Comparison of ENCODE assay signal across 16 mouse cellular contexts in genomic region chr4:32674025-32674424, GRCm38 (mm10).
"Had no signal": no experiment of that assay in that cellular context is flagged by ENCODE, and none has a peak within 500 bp of the region (broad histone marks: within the 10 kb centered on the region; RNA-seq: fewer than 3 reads in every experiment).

No protein-coding gene starts in this region.

- H3K4me3 ChIP-seq: neural tube, embryonic 13.5 days; neural tube, embryonic 15.5 days; stomach, embryonic 15.5 days had no signal

- DNase-seq: retina, postnatal 1 day; right cerebral cortex, adult 18-20 months; right cerebral cortex, postnatal 14 days; right cerebral cortex, postnatal 25 days; right cerebral cortex, postnatal 4 days; spleen, adult 18-20 months; thymus, adult 18-20 months; thymus, adult 2 months; thymus, postnatal 14 days; thymus, postnatal 25 days; thymus, postnatal 36 days; thymus, postnatal 4 days had no signal

- H3K9me3 ChIP-seq: neural tube, embryonic 13.5 days; neural tube, embryonic 15.5 days; stomach, embryonic 15.5 days had no signal

- H3K9ac ChIP-seq: neural tube, embryonic 13.5 days; neural tube, embryonic 15.5 days; stomach, embryonic 15.5 days had no signal

- H3K4me1 ChIP-seq: neural tube, embryonic 13.5 days; neural tube, embryonic 15.5 days; stomach, embryonic 15.5 days had no signal

- H3K27ac ChIP-seq: neural tube, embryonic 13.5 days; neural tube, embryonic 15.5 days; stomach, embryonic 15.5 days; stomach, postnatal 0 days had no signal

- H3K4me2 ChIP-seq: neural tube, embryonic 13.5 days; neural tube, embryonic 15.5 days; stomach, embryonic 15.5 days had no signal

- H3K27me3 ChIP-seq: neural tube, embryonic 13.5 days; neural tube, embryonic 15.5 days; stomach, embryonic 15.5 days had no signal
